Mouse (Mus musculus): ENCODE data around the gene Krtap5-4. TPM values are rescaled to one million over a fixed set of nuclear protein-coding genes. Genes with fewer than 3 reads are reported as not detected.
"Not testable (repeated sequence)": the region's sequence is repeated elsewhere in the genome, so short reads cannot be mapped to it uniquely, and the experiment has no call there.

The Krtap5-4 gene
- total RNA-seq, 2 experiments from 2014 or later = not detected

- no peak for ATAC-seq (replicated peaks; ENCODE audit: low FRiP score, poor library complexity, severe bottlenecking)
These were observed 17.6 kb downstream of the Krtap5-4 start for GRCm38 (mm10) chr7:142320906-142321305.

- ATAC-seq (replicated peaks; ENCODE audit: low FRiP score, poor library complexity, severe bottlenecking) = not testable (repeated sequence)
These were observed 18.4 kb downstream of the Krtap5-4 start for GRCm38 (mm10) chr7:142321637-142322306.

- ATAC-seq (replicated peaks; ENCODE audit: low FRiP score, poor library complexity, severe bottlenecking) = no peak
These were observed 19.3 kb downstream of the Krtap5-4 start for GRCm38 (mm10) chr7:142322641-142323040.

GRCm38 (mm10) chr7:142323396-142324117, 20.2 kb downstream of the Krtap5-4 start:
- ATAC-seq (replicated peaks; ENCODE audit: low FRiP score, poor library complexity, severe bottlenecking) = no peak

- no peak for ATAC-seq (replicated peaks; ENCODE audit: low FRiP score, poor library complexity, severe bottlenecking)
These were observed 23.5 kb downstream of the Krtap5-4 start for GRCm38 (mm10) chr7:142326714-142327445.

GRCm38 (mm10) chr7:142328507-142328906, 25.2 kb downstream of the Krtap5-4 start:
- no peak for ATAC-seq (replicated peaks; ENCODE audit: low FRiP score, poor library complexity, severe bottlenecking)

GRCm38 (mm10) chr7:142330271-142330724, 26.9 kb downstream of the Krtap5-4 start:
- ATAC-seq (replicated peaks; ENCODE audit: low FRiP score, poor library complexity, severe bottlenecking) = no peak

- no peak for ATAC-seq (replicated peaks; ENCODE audit: low FRiP score, poor library complexity, severe bottlenecking)
These were observed 27.9 kb downstream of the Krtap5-4 start for GRCm38 (mm10) chr7:142331281-142331680.

- not testable (repeated sequence) for ATAC-seq (replicated peaks; ENCODE audit: low FRiP score, poor library complexity, severe bottlenecking)
These were observed 29.4 kb downstream of the Krtap5-4 start for GRCm38 (mm10) chr7:142332741-142333140.

GRCm38 (mm10) chr7:142334246-142334645, 30.9 kb downstream of the Krtap5-4 start:
- peak; percentile 70 for ATAC-seq (replicated peaks; ENCODE audit: low FRiP score, poor library complexity, severe bottlenecking)

- ATAC-seq (replicated peaks; ENCODE audit: low FRiP score, poor library complexity, severe bottlenecking) = no peak
These were observed 31.8 kb downstream of the Krtap5-4 start for GRCm38 (mm10) chr7:142335151-142335550.

- no peak for ATAC-seq (replicated peaks; ENCODE audit: low FRiP score, poor library complexity, severe bottlenecking)
These were observed 37.1 kb downstream of the Krtap5-4 start for GRCm38 (mm10) chr7:142340269-142340970.

- no peak for ATAC-seq (replicated peaks; ENCODE audit: low FRiP score, poor library complexity, severe bottlenecking)
These were observed 38.4 kb downstream of the Krtap5-4 start for GRCm38 (mm10) chr7:142341564-142342246.

GRCm38 (mm10) chr7:142342247-142342640, 38.9 kb downstream of the Krtap5-4 start:
- ATAC-seq (replicated peaks; ENCODE audit: low FRiP score, poor library complexity, severe bottlenecking) = no peak

- ATAC-seq (replicated peaks; ENCODE audit: low FRiP score, poor library complexity, severe bottlenecking) = peak; percentile 68
These were observed 44.2 kb downstream of the Krtap5-4 start for GRCm38 (mm10) chr7:142347542-142347941.

GRCm38 (mm10) chr7:142349308-142349961, 46.1 kb downstream of the Krtap5-4 start:
- ATAC-seq (replicated peaks; ENCODE audit: low FRiP score, poor library complexity, severe bottlenecking) = no peak

GRCm38 (mm10) chr7:142351569-142351968, 48.2 kb downstream of the Krtap5-4 start:
- no peak for ATAC-seq (replicated peaks; ENCODE audit: low FRiP score, poor library complexity, severe bottlenecking)

GRCm38 (mm10) chr7:142353854-142354253, 50.5 kb downstream of the Krtap5-4 start:
- ATAC-seq (replicated peaks; ENCODE audit: low FRiP score, poor library complexity, severe bottlenecking) = peak; percentile 79
